Mouse (Mus musculus) lung, postnatal 4 days (tissue): ENCODE measurements around the gene Tspo2.
"Not testable (repeated sequence)": the region's sequence is repeated elsewhere in the genome, so short reads cannot be mapped to it uniquely, and the experiment has no call there.

Experiments
- DNase-seq, 2 experiments: peaks; one replicate each; pipeline ENCODE4 v3.0.0; 2021

The Tspo2 gene

GRCm38 (mm10) chr17:48451353-48451675 is at the start of gene Tspo2:
Tspo2 (minus strand) TSS chr17:48451522.
- DNase-seq, result no peak

- DNase-seq, result no peak
Measured at GRCm38 (mm10) chr17:48500846-48501445, 49.6 kb upstream of the Tspo2 start.

- DNase-seq, result no peak
Measured at GRCm38 (mm10) chr17:48497986-48498385, 46.7 kb upstream of the Tspo2 start.

- DNase-seq, result no peak
Measured at GRCm38 (mm10) chr17:48493986-48494385, 42.7 kb upstream of the Tspo2 start.

DNA sequence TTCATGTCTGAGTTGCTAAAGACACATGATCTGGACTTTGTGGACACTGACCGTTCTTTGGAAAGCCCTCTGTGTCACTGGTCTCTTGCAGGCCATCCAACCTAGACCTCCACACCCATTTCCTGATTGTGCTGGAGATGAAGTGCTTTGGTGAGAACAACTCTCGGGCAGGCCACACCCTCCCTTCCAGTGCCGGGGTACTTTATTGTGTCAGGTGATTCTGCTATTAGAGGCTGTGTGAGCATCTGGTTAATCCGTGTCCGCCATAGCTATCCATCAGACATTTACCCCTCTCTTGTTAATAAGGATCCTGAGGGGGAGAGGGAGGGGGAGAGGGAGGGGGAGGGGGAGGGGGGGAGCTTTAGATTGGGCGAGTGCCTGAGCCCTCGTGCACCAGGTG is 42.3 kb upstream of the Tspo2 start:
- DNase-seq, result no peak

DNA sequence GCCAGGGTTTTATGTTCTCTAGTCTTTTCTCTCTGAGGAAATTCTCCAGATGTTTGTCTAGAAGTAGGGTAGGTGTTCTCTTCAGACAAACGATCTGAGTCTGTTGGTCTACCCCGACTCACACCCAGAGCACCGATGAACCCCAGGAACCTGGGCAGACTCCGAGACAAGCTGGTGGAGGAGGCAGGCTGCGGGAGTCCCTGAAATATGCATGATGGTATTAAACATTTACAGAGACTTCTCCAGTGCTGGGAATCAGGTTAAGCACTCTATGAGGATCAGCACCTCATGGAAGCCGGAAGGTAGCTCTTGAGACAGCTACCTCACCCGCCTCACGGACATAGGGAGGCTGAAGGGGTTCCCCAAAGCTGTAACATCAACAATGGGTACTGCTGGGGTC is 41.3 kb upstream of the Tspo2 start:
- no peak for DNase-seq

DNA sequence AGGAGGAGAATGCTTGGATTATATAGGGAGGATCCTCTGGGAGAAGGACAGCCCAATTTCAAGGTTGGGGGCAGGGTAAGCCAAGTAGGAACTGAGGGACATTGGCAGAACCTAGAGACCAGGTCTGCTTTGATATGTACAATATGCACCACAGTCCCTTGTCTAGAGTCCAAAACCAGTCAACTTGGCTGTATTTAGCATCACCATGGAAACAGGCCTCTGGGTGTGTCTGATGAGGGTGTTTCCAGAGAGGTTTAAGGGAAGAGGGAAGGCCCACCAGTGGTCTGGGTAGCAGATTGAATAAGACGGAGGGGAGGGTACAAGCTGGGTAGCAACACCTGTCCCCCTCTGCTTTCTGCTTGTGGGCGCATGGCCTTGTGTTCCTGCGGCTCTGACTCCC is 38.1 kb upstream of the Tspo2 start:
- DNase-seq, result no peak

DNA sequence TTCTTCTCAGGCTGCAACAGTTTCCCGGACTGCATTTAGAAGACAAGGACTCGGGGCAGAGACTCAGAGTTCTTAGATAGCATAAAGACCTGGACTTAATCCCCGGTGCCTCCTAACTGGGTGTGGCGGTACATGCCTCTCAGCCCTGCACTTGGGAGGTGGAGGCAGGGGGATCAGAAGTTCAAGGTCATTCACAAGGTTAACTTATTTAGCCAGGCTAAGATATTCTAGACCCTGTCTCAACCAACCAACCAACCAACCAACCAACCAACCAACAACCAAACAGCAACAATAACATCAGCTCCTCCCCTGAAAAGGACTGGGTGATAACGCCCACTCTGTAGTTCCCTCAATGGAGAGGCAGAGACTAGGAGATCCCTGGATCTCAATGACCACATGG is 32.9 kb upstream of the Tspo2 start:
- DNase-seq, result no peak

- no peak for DNase-seq
Measured at GRCm38 (mm10) chr17:48483764-48484163, 32.4 kb upstream of the Tspo2 start.

DNA sequence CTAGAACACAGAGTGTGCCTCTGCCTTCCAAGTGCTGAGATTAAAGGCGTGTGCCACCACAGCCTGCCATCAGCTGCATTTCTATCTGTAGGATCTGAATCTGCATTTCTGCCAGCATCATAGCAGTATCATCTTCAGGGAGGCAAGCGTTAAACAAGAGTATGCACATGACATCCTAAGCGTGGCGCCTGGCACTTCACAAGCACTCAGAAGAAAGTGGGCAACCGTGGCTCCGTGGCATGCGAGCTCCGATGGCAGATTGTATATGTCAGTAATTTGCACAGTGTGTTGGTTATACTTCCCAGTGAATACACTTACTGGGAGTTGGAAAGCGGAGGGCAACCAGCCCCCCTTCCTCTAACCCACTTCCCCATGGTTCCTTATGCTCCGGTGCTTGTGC is 28.6 kb upstream of the Tspo2 start:
- DNase-seq, result no peak

DNA sequence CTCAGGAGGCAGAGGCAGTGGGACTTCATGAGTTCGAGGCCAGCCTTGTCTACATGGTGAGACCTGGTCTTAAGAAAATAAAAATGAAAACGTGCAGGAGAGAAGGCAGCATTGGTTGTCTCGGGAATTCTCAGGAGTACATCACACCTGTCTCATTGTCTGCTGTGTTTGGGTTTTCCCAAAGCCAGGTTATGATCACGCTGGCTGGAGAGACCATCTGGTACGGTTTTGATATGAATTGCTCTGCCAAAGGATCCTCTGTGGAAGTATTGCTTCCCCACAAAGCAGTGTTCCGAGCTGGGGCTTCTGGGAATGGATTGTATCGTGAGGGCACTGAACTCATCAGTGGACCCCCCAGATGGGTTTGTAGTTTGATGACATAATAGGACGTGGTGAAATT is 24.1 kb upstream of the Tspo2 start:
- no peak for DNase-seq

GRCm38 (mm10) chr17:48474282-48474681 is 23.0 kb upstream of the Tspo2 start:
- DNase-seq, result not testable (repeated sequence)

- peak; percentile 73 to 88 for DNase-seq
Measured at GRCm38 (mm10) chr17:48467395-48468231, 16.3 kb upstream of the Tspo2 start.

- DNase-seq, result peak in 1 of 2 experiments; percentile 29
Measured at GRCm38 (mm10) chr17:48466769-48467394, 15.6 kb upstream of the Tspo2 start.

DNA sequence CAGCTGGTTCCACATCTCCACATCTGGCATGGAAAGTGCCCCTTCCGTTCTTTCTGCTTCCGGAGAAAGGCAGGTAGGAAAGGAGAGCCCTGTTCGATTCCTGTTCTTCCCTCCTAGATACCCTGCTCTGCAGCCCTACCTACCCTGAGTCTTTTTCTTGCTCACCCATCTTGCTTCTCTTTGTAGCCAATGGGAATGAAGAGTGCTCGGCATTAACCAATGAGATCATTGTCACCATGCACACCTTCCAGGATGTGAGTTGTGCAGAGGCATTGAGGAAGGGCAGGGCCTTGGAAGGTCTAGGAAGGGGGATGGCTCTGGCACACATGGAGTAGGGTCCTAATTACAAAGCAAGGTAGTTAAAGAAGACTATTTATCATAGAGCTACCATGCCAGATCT is 12.1 kb upstream of the Tspo2 start:
- no peak for DNase-seq

GRCm38 (mm10) chr17:48462096-48462495 is 10.8 kb upstream of the Tspo2 start:
- DNase-seq, result no peak

DNA sequence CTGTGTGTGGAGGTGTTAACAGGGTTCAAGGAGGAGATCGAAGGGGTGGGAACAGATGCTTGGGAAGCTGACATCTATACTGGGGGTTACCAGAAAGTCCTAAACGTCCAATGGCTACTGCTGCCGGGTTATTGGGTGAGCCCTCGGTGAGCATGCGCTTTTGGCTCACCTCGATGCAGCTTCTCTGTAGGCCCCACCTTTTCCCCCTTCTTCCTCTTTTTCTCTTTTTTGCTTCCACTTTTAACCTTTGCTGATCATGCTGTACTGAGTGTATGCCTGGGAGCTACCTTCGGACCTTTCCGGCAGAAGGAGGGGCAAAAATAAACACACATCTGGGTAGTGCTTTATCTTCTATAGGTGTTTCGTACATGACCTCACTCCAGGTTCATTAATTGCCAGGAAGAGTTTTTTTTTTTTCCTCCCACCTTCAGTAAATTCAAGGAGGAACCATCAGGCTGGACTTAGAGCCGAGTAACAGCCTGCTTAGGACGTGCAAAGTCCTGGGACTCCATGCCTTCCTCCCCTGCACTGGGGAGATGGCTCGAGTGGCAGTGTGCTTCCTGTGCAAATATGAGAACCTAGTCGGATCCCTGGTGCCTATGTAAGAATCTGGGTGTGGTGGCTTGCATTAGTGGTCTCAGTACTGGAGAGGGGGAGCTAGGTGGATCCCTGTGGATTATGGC is 6.8 kb upstream of the Tspo2 start:
- DNase-seq, result no peak

DNA sequence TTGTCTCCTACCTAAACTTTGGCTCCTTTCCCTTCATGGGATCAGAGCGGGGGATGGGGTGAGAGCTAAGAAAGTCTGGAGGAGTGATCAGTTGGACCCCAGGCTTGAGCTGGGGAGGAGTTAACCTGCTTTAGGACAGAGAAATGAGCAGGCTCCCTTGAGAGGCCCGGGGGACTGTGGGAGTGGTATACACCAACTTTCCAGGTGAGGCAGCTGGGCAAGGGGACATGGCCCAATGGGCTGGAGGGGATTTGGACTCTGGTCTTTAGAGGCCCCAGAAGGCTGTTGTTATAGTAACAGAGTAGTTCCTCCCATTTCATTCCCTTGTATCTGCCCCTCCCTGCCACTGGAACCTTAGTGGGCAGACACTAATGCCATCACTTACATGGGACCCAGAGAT is 4.6 kb upstream of the Tspo2 start:
- no peak for DNase-seq

DNA sequence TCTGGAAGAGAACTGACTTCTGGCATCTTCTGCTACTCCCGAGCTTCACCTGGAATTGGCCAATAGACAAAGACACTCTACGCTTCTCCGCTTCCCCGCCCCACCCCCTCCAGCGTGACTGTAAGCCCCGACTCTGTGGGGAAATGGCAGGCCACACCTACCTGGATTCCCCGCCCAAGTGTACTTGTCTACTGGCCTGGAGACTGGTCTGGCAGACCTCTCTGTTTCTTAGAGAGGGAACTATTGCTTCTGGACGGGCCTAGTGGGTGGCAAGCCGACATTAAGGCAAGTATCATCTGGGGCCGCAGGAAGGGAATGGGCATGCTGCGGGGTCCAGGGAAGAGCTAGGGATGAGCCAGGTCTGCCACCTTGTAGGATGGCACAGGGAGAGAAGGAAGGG is 3.4 kb upstream of the Tspo2 start, which contains the start of gene Unc5cl:
TSS of gene Unc5cl (plus strand) at position 214 of the 400 bp plus-strand sequence.
- DNase-seq, result peak; percentile 25 to 49

- DNase-seq, result no peak
Measured at GRCm38 (mm10) chr17:48454190-48454589, 2.9 kb upstream of the Tspo2 start.

DNA sequence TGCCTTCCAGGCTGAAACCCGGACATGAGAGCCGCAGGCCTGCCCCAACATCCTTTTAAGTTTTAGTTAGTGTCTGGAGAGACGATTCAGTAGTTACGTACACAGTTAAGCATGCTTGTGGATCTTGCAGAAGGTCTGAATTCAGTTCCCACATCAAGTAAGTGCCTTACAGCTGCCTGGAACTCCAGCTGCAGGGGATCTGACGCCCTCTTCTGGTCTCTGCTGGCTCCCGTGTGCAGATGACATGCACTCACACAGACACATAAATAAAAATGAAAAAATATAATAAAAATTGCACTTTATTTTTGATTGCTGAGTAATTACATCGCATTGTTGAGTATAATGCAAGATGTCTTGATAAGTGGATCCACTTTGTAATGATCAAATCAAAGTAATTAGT is 2.2 kb upstream of the Tspo2 start:
- DNase-seq, result no peak

DNA sequence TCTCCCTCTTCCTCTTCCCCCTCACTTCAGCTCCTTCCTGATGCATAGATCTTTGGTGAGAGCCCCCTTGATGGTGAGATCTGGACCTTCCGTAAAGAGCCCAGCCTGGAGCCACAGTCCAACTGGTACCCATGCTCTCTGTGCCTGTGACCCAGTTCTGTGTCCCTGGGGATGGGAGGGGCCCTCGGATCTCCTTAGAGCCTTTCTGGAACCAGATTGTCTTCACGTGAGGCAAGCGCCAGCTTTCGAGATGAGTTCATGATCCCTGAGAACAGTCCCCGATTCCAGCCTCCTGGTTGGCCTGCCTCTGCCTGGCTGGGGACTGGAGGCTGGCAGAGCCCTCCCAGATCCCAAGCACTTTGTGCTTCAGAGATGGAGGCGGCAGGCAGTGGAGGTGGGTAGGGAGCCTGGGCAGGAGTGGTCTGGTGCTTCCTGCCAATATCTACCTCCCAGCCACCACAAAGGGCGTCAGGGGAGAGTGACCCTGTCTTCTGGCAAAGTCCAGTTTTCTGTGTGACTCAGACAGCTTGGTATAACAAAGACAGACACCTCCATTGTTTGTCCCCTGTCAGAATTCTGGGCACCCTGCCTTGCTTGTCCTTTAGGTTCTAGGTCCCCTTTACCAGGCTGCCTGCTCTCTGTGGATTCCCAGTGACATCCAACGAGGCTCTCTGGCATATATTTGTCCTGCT is 577 bp upstream of the Tspo2 start:
- no peak for DNase-seq
